Mouse (Mus musculus): ENCODE data around the gene Gm3336. TPM values are rescaled to one million over a fixed set of nuclear protein-coding genes. Genes with fewer than 3 reads are reported as not detected.

The Gm3336 gene
- total RNA-seq, 1 experiment from 2014 or later: not detected

Other genes with a start within 250 kb of the Gm3336 start
- 5.9 and 10.6 TPM in 2 replicates for gene Klhl26, start 241.6 kb upstream of the Gm3336 start, total RNA-seq (2017)
- gene Tmem59l, start 231.2 kb upstream of the Gm3336 start, total RNA-seq (2017): not detected in 2 replicates
- gene Crlf1, start 225.4 kb upstream of the Gm3336 start, total RNA-seq (2017): not detected in 2 replicates
- gene Rex1bd, start 211.8 kb upstream of the Gm3336 start, total RNA-seq (2017): 50.1 and 56.4 TPM in 2 replicates
- 3,128 and 4,626 TPM in 2 replicates for gene Uba52, start 207.7 kb upstream of the Gm3336 start, total RNA-seq (2017)
- gene Fkbp8, start 190.8 kb upstream of the Gm3336 start, total RNA-seq (2017): 95.9 and 128 TPM in 2 replicates
- gene Kxd1, start 190.6 kb upstream of the Gm3336 start, total RNA-seq (2017): 70.8 and 71.1 TPM in 2 replicates
- gene Ell, start 179.1 kb upstream of the Gm3336 start, total RNA-seq (2017): 8.1 and 10.5 TPM in 2 replicates
- 35.0 and 43.9 TPM in 2 replicates for gene Isyna1, start 124.2 kb upstream of the Gm3336 start, total RNA-seq (2017)
- gene Ssbp4, start 109.7 kb upstream of the Gm3336 start, total RNA-seq (2017): 43.8 and 58.4 TPM in 2 replicates
- 1.6 and 2.6 TPM in 2 replicates for gene Lrrc25, start 102.4 kb upstream of the Gm3336 start, total RNA-seq (2017)
- 0.29 TPM in 1 of 2 replicates, not detected in the other for gene Gdf15, start 86.1 kb upstream of the Gm3336 start, total RNA-seq (2017)
- gene Pgpep1, start 58.2 kb upstream of the Gm3336 start, total RNA-seq (2017): 3.2 and 3.6 TPM in 2 replicates
- 129 and 163 TPM in 2 replicates for gene Lsm4, start 45.3 kb upstream of the Gm3336 start, total RNA-seq (2017)
- 54.4 and 58.2 TPM in 2 replicates for gene Jund, start 19.6 kb upstream of the Gm3336 start, total RNA-seq (2017)
- gene Iqcn, start 15.1 kb upstream of the Gm3336 start, total RNA-seq (2017): 0.05 TPM in 1 of 2 replicates, not detected in the other
- 0.09 TPM in 1 of 2 replicates, not detected in the other for gene Pde4c, start 5.2 kb downstream of the Gm3336 start, total RNA-seq (2017)
- gene Rab3a, start 36.1 kb downstream of the Gm3336 start, total RNA-seq (2017): 1.5 and 4.2 TPM in 2 replicates
- gene Mpv17l2, start 42.4 kb downstream of the Gm3336 start, total RNA-seq (2017): 10.6 and 11.7 TPM in 2 replicates
- gene Pik3r2, start 58.2 kb downstream of the Gm3336 start, total RNA-seq (2017): 19.8 and 23.7 TPM in 2 replicates
- 21.7 and 22.2 TPM in 2 replicates for gene Mast3, start 86.5 kb downstream of the Gm3336 start, total RNA-seq (2017)
- gene Il12rb1, start 89.9 kb downstream of the Gm3336 start, total RNA-seq (2017): 1.6 and 3.5 TPM in 2 replicates
- gene Arrdc2, start 121.2 kb downstream of the Gm3336 start, total RNA-seq (2017): 7.3 and 19.9 TPM in 2 replicates
- 0.18 and 1.3 TPM in 2 replicates for gene Kcnn1, start 144.7 kb downstream of the Gm3336 start, total RNA-seq (2017)
- gene Ccdc124, start 155.4 kb downstream of the Gm3336 start, total RNA-seq (2017): 28.6 and 40.6 TPM in 2 replicates
- 0.10 and 0.14 TPM in 2 replicates for gene Slc5a5, start 174.2 kb downstream of the Gm3336 start, total RNA-seq (2017)
- 2,479 and 2,482 TPM in 2 replicates for gene Rpl18a, start 178.9 kb downstream of the Gm3336 start, total RNA-seq (2017)
- 14.0 and 15.0 TPM in 2 replicates for gene Map1s, start 187.4 kb downstream of the Gm3336 start, total RNA-seq (2017)

Data from common myeloid progenitor, adult 5-6 weeks (primary cell).